10 mouse cellular contexts compared by ENCODE assay signal in genomic region chr10:81000197-81001062, GRCm38 (mm10). TPM values are rescaled to one million over a fixed set of nuclear protein-coding genes. Genes with fewer than 3 reads are reported as not detected.
DNase-seq lines count a peak whose midpoint lies in the region; ATAC-seq and TF ChIP-seq lines count a peak whose summit lies in the region.
"Had no signal": no experiment of that assay in that cellular context is flagged by ENCODE, and none has a peak within 500 bp of the region (broad histone marks: within the 10 kb centered on the region; RNA-seq: fewer than 3 reads in every experiment).

No protein-coding gene starts in this region.

- 50% methylated on average over 28 of the region's 28 CpGs for WGBS in forebrain, embryonic 16.5 days
- 53% methylated on average over 28 of the region's 28 CpGs for WGBS in midbrain, embryonic 11.5 days
- WGBS in intestine, embryonic 15.5 days: 45% methylated on average over 28 of the region's 28 CpGs

- no peaks in the 10 kb centered on the region for H3K9me3 ChIP-seq in G1E (replicated peaks)
- H3K9me3 ChIP-seq in forebrain, embryonic 16.5 days (ENCODE audit: control insufficient read depth, low read length): no peaks in the 10 kb centered on the region
- no peaks in the 10 kb centered on the region for H3K9me3 ChIP-seq in midbrain, embryonic 11.5 days (ENCODE audit: control insufficient read depth, low read length)
- H3K9me3 ChIP-seq in intestine, embryonic 15.5 days: no peaks in the 10 kb centered on the region

- no peak for TF ChIP-seq CTCF in G1E (IDR thresholded peaks at IDR 0.05; ENCODE audit: low read depth, low read length)

- peak; percentile 61 for DNase-seq in kidney, postnatal 10 days
- DNase-seq in kidney, postnatal 25 days: no peak
- DNase-seq in G1E (ENCODE audit: low spot score): peak; percentile 48
- DNase-seq in midbrain, embryonic 11.5 days (ENCODE audit: low spot score, missing footprints): peak; percentile 86
- no peak for DNase-seq in right cerebral cortex, postnatal 25 days
- DNase-seq in cerebellum, adult 8-10 months: no peak

- ATAC-seq in G1E (ENCODE audit: extremely low read depth, insufficient number of reproducible peaks, low FRiP score, poor library complexity, severe bottlenecking): peak; percentile 67
- no peak for ATAC-seq in forebrain, embryonic 16.5 days
- no peak for ATAC-seq in midbrain, embryonic 11.5 days (ENCODE audit: low FRiP score)
- ATAC-seq in intestine, embryonic 15.5 days: no peak

- peaks cover 25% of the 10 kb centered on the region; the same call in 1 of the 2 replicates for H3K27me3 ChIP-seq in G1E (ENCODE audit: insufficient read depth, low read length)
- no peaks in the 10 kb centered on the region for H3K27me3 ChIP-seq in forebrain, embryonic 16.5 days (replicated peaks; ENCODE audit: control insufficient read depth, insufficient read depth, low read length)
- H3K27me3 ChIP-seq in midbrain, embryonic 11.5 days (ENCODE audit: control insufficient read depth, insufficient read depth, low read length): peaks cover 2% of the 10 kb centered on the region; the same call in 1 of the 2 replicates
- peaks cover 3% of the 10 kb centered on the region; the same call in 1 of the 2 replicates for H3K27me3 ChIP-seq in intestine, embryonic 15.5 days (replicated peaks)

- H3K4me2 ChIP-seq in forebrain, embryonic 16.5 days (ENCODE audit: low read length): peak overlapping the region; percentile 30
- H3K4me2 ChIP-seq in midbrain, embryonic 11.5 days: no peak overlapping the region
- no peak overlapping the region for H3K4me2 ChIP-seq in intestine, embryonic 15.5 days (replicated peaks)

- H3K27ac ChIP-seq in forebrain, embryonic 16.5 days (ENCODE audit: low read length): 0 out of 2 replicates have a peak overlapping the region, but pooled peaks have one; percentile 26
- no peak overlapping the region; the same call in 1 of the 2 replicates for H3K27ac ChIP-seq in midbrain, embryonic 11.5 days (ENCODE audit: low read depth, low read length)
- H3K27ac ChIP-seq in intestine, embryonic 15.5 days: no peak overlapping the region

- H3K4me1 ChIP-seq in G1E (ENCODE audit: insufficient read depth, low read depth, low read length): peaks cover 35% of the 10 kb centered on the region
- H3K4me1 ChIP-seq in forebrain, embryonic 16.5 days (replicated peaks; ENCODE audit: control insufficient read depth, insufficient read depth, low read length): peaks cover 21% of the 10 kb centered on the region
- H3K4me1 ChIP-seq in midbrain, embryonic 11.5 days (ENCODE audit: control insufficient read depth, insufficient read depth, low read length): peaks cover 4% of the 10 kb centered on the region
- peaks cover 9% of the 10 kb centered on the region; the same call in 1 of the 2 replicates for H3K4me1 ChIP-seq in intestine, embryonic 15.5 days (replicated peaks)

- no peaks in the 10 kb centered on the region for H3K36me3 ChIP-seq in G1E (replicated peaks)
- H3K36me3 ChIP-seq in forebrain, embryonic 16.5 days (ENCODE audit: control insufficient read depth, insufficient read depth): no peaks in the 10 kb centered on the region
- no peaks in the 10 kb centered on the region for H3K36me3 ChIP-seq in midbrain, embryonic 11.5 days (ENCODE audit: control insufficient read depth, insufficient read depth, low read length)
- no peaks in the 10 kb centered on the region for H3K36me3 ChIP-seq in intestine, embryonic 15.5 days

- no peak overlapping the region for H3K9ac ChIP-seq in forebrain, embryonic 16.5 days (replicated peaks; ENCODE audit: low read depth, low read length)
- H3K9ac ChIP-seq in midbrain, embryonic 11.5 days (ENCODE audit: low read length): no peak overlapping the region; the same call in 1 of the 2 replicates
- no peak overlapping the region for H3K9ac ChIP-seq in intestine, embryonic 15.5 days

- H3K4me3 ChIP-seq in G1E (ENCODE audit: low read depth, low read length): peak overlapping the region; percentile 63; the same call in 1 of the 2 replicates
- peak overlapping the region; percentile 10; the same call in 1 of the 2 replicates for H3K4me3 ChIP-seq in forebrain, embryonic 16.5 days (replicated peaks; ENCODE audit: low read length)
- no peak overlapping the region for H3K4me3 ChIP-seq in midbrain, embryonic 11.5 days (ENCODE audit: low read depth, low read length)
- H3K4me3 ChIP-seq in intestine, embryonic 15.5 days (replicated peaks): no peak overlapping the region

RNA-seq across cellular contexts. Expression of gene Gng7, which starts 14.3 kb away (rescaled TPM):
- total RNA-seq in G1E (2014; fragmentation: Nextera tagmentation) (0.90 and 1.7 TPM in 2 replicates), G1E (2017) (0.33 and 0.58 TPM in 2 replicates)
- 0.65 and 0.87 TPM in 2 replicates for polyA plus RNA-seq in G1E (2012)
- 41.0 and 47.4 TPM in 2 replicates for polyA plus RNA-seq in forebrain, embryonic 16.5 days (2015; fragmentation: Nextera tagmentation; extraction: Ambion mirVana)
- polyA plus RNA-seq in midbrain, embryonic 11.5 days (2014; fragmentation: Nextera tagmentation; extraction: Ambion mirVana): 6.6 and 7.0 TPM in 2 replicates
- 4.5 and 4.7 TPM in 2 replicates for polyA plus RNA-seq in intestine, embryonic 15.5 days (2015; fragmentation: Nextera tagmentation; extraction: Ambion mirVana)

RNA-seq across cellular contexts. Expression of gene Diras1, which starts 25.0 kb away (rescaled TPM):
- total RNA-seq in G1E (2014; fragmentation: Nextera tagmentation) (not detected in 2 replicates), G1E (2017) (0.44 TPM in 1 of 2 replicates, not detected in the other)
- polyA plus RNA-seq in G1E (2012): 0.02 TPM in 1 of 2 replicates, not detected in the other
- 37.6 and 45.4 TPM in 2 replicates for polyA plus RNA-seq in forebrain, embryonic 16.5 days (2015; fragmentation: Nextera tagmentation; extraction: Ambion mirVana)
- 3.1 and 3.3 TPM in 2 replicates for polyA plus RNA-seq in midbrain, embryonic 11.5 days (2014; fragmentation: Nextera tagmentation; extraction: Ambion mirVana)
- polyA plus RNA-seq in intestine, embryonic 15.5 days (2015; fragmentation: Nextera tagmentation; extraction: Ambion mirVana): 0.94 and 1.2 TPM in 2 replicates
- polyA plus RNA-seq: heart, postnatal 0 days; lung, postnatal 0 days had no signal

RNA-seq across cellular contexts. Expression of gene Slc39a3, which starts 36.8 kb away (rescaled TPM):
- total RNA-seq in G1E (2014; fragmentation: Nextera tagmentation) (2.8 and 3.4 TPM in 2 replicates), G1E (2017) (7.4 and 9.9 TPM in 2 replicates)
- 8.2 and 9.6 TPM in 2 replicates for polyA plus RNA-seq in G1E (2012)
- 48.1 and 54.0 TPM in 2 replicates for polyA plus RNA-seq in forebrain, embryonic 16.5 days (2015; fragmentation: Nextera tagmentation; extraction: Ambion mirVana)
- polyA plus RNA-seq in midbrain, embryonic 11.5 days (2014; fragmentation: Nextera tagmentation; extraction: Ambion mirVana): 9.1 and 10.1 TPM in 2 replicates
- polyA plus RNA-seq in intestine, embryonic 15.5 days (2015; fragmentation: Nextera tagmentation; extraction: Ambion mirVana): 15.0 and 18.2 TPM in 2 replicates

RNA-seq across cellular contexts. Expression of gene Sgta, which starts 59.6 kb away (rescaled TPM):
- total RNA-seq in G1E (2014; fragmentation: Nextera tagmentation) (69.9 and 71.1 TPM in 2 replicates), G1E (2017) (52.4 and 56.2 TPM in 2 replicates)
- polyA plus RNA-seq in G1E (2012): 178 and 186 TPM in 2 replicates
- polyA plus RNA-seq in forebrain, embryonic 16.5 days (2015; fragmentation: Nextera tagmentation; extraction: Ambion mirVana): 325 and 344 TPM in 2 replicates
- polyA plus RNA-seq in midbrain, embryonic 11.5 days (2014; fragmentation: Nextera tagmentation; extraction: Ambion mirVana): 200 and 232 TPM in 2 replicates
- polyA plus RNA-seq in intestine, embryonic 15.5 days (2015; fragmentation: Nextera tagmentation; extraction: Ambion mirVana): 166 and 183 TPM in 2 replicates

Comparison
In these comparisons a context has a peak if more than half of its experiments do, and no peak if none do; other contexts are left out.
1. DNase-seq: peak in kidney, postnatal 10 days (single experiment), G1E (single experiment) and midbrain, embryonic 11.5 days (single experiment); none in kidney, postnatal 25 days (0 of 2), right cerebral cortex, postnatal 25 days (single experiment) and cerebellum, adult 8-10 months (single experiment).
2. H3K4me3 ChIP-seq: peak in G1E (single experiment) and forebrain, embryonic 16.5 days (single experiment); none in midbrain, embryonic 11.5 days (single experiment) and intestine, embryonic 15.5 days (single experiment).